ENCODE assay signal across 12 mouse cellular contexts in genomic region chr17:51408367-51408766, GRCm38 (mm10).
DNase-seq lines count a peak whose midpoint lies in the region; ATAC-seq and TF ChIP-seq lines count a peak whose summit lies in the region.
"Had no signal": no experiment of that assay in that cellular context is flagged by ENCODE, and none has a peak within 500 bp of the region (broad histone marks: within the 10 kb centered on the region; RNA-seq: fewer than 3 reads in every experiment).

No protein-coding gene starts in this region.

- 13% methylated on average over 3 of the region's 3 CpGs for WGBS in macrophage (ENCODE audit: missing documents)
- WGBS in forebrain, embryonic 15.5 days: 75% methylated on average over 3 of the region's 3 CpGs
- WGBS in hindbrain, embryonic 13.5 days: 61% methylated on average over 3 of the region's 3 CpGs

- no peaks in the 10 kb centered on the region for H3K79me2 ChIP-seq in macrophage (ENCODE audit: inconsistent target)

- DNase-seq in G1E (ENCODE audit: low spot score): no peak
- DNase-seq in thymus, postnatal 10 days (ENCODE audit: low spot score in 2 of 2): peak; percentile 78 to 90
- DNase-seq in left cerebral cortex, postnatal 25 days (ENCODE audit: low spot score in 2 of 2): no peak
- DNase-seq: left cerebral cortex, postnatal 4 days had no signal

- H3K4me3 ChIP-seq in G1E (ENCODE audit: low read depth, low read length) (no peak overlapping the region), macrophage (ENCODE audit: inconsistent target) (no peak overlapping the region)
- no peak overlapping the region for H3K4me3 ChIP-seq in forebrain, embryonic 15.5 days
- H3K4me3 ChIP-seq in hindbrain, embryonic 13.5 days: no peak overlapping the region
- H3K4me3 ChIP-seq: embryonic facial prominence, embryonic 13.5 days; heart, embryonic 15.5 days; midbrain, embryonic 12.5 days had no signal

- H3K4me1 ChIP-seq in G1E (ENCODE audit: insufficient read depth, low read depth, low read length): no peaks in the 10 kb centered on the region
- H3K4me1 ChIP-seq in forebrain, embryonic 15.5 days: no peaks in the 10 kb centered on the region; the same call in 1 of the 2 replicates
- no peaks in the 10 kb centered on the region for H3K4me1 ChIP-seq in hindbrain, embryonic 13.5 days (replicated peaks)
- H3K4me1 ChIP-seq: embryonic facial prominence, embryonic 13.5 days; heart, embryonic 15.5 days; midbrain, embryonic 12.5 days had no signal

- H3K36me3 ChIP-seq in G1E (replicated peaks): no peaks in the 10 kb centered on the region
- H3K36me3 ChIP-seq in macrophage (ENCODE audit: inconsistent target): no peaks in the 10 kb centered on the region
- H3K36me3 ChIP-seq in forebrain, embryonic 15.5 days: no peaks in the 10 kb centered on the region
- H3K36me3 ChIP-seq in hindbrain, embryonic 13.5 days: no peaks in the 10 kb centered on the region
- H3K36me3 ChIP-seq: embryonic facial prominence, embryonic 13.5 days; heart, embryonic 15.5 days; midbrain, embryonic 12.5 days had no signal

- ATAC-seq in G1E (ENCODE audit: extremely low read depth, insufficient number of reproducible peaks, low FRiP score, poor library complexity, severe bottlenecking): peak; percentile 41
- ATAC-seq in hematopoietic stem cell, adult 5-6 weeks (replicated peaks in 1 of 2; ENCODE audit: insufficient read depth in 1 of 2, low FRiP score in 2 of 2, low TSS enrichment in 1 of 2, low read depth in 1 of 2, poor library complexity in 2 of 2, severe bottlenecking in 2 of 2): peak; percentile 35 to 42; a peak in 3 of 4 replicates
- ATAC-seq in forebrain, embryonic 15.5 days (replicated peaks): no peak
- ATAC-seq in hindbrain, embryonic 13.5 days (ENCODE audit: low FRiP score): no peak

- H3K27me3 ChIP-seq in G1E (ENCODE audit: insufficient read depth, low read length): no peaks in the 10 kb centered on the region
- H3K27me3 ChIP-seq in forebrain, embryonic 15.5 days: no peaks in the 10 kb centered on the region
- H3K27me3 ChIP-seq in hindbrain, embryonic 13.5 days: no peaks in the 10 kb centered on the region
- H3K27me3 ChIP-seq: embryonic facial prominence, embryonic 13.5 days; heart, embryonic 15.5 days; midbrain, embryonic 12.5 days had no signal

- peaks cover 10% of the 10 kb centered on the region for H3K9me3 ChIP-seq in G1E (replicated peaks)
- H3K9me3 ChIP-seq in forebrain, embryonic 15.5 days: no peaks in the 10 kb centered on the region
- H3K9me3 ChIP-seq in hindbrain, embryonic 13.5 days: no peaks in the 10 kb centered on the region
- H3K9me3 ChIP-seq: embryonic facial prominence, embryonic 13.5 days; heart, embryonic 15.5 days; midbrain, embryonic 12.5 days had no signal

- peak overlapping the region; percentile 21; the same call in 1 of the 2 replicates for H3K27ac ChIP-seq in macrophage
- no peak overlapping the region for H3K27ac ChIP-seq in forebrain, embryonic 15.5 days (replicated peaks)
- H3K27ac ChIP-seq in hindbrain, embryonic 13.5 days: no peak overlapping the region
- H3K27ac ChIP-seq: embryonic facial prominence, embryonic 13.5 days; heart, embryonic 15.5 days; midbrain, embryonic 12.5 days; stomach, postnatal 0 days had no signal

- no peak for TF ChIP-seq CTCF in G1E (IDR thresholded peaks at IDR 0.05; ENCODE audit: low read depth, low read length)

- intact Hi-C loops in left cerebral cortex, postnatal 25 days (cut with DNase I): no loop called here

- H3K9ac ChIP-seq in forebrain, embryonic 15.5 days (replicated peaks): no peak overlapping the region
- no peak overlapping the region for H3K9ac ChIP-seq in hindbrain, embryonic 13.5 days
- H3K9ac ChIP-seq: embryonic facial prominence, embryonic 13.5 days; heart, embryonic 15.5 days; midbrain, embryonic 12.5 days had no signal

- H3K4me2 ChIP-seq in forebrain, embryonic 15.5 days (replicated peaks): no peak overlapping the region
- H3K4me2 ChIP-seq in hindbrain, embryonic 13.5 days: no peak overlapping the region
- H3K4me2 ChIP-seq: embryonic facial prominence, embryonic 13.5 days; heart, embryonic 15.5 days; midbrain, embryonic 12.5 days had no signal

Comparison
In these comparisons a context has a peak if more than half of its experiments do, and no peak if none do; other contexts are left out.
1. ATAC-seq: peak in G1E (single experiment) and hematopoietic stem cell, adult 5-6 weeks (2 of 2); none in forebrain, embryonic 15.5 days (single experiment) and hindbrain, embryonic 13.5 days (single experiment).
2. DNase-seq: peak in thymus, postnatal 10 days (2 of 2); none in G1E (single experiment) and left cerebral cortex, postnatal 25 days (0 of 2).